Mouse (Mus musculus): ENCODE measurements around the gene Ulk4.

GRCm38 (mm10) chr9:121080834-121081233, 196.2 kb downstream of the Ulk4 start:
- TF ChIP-seq CTCF (IDR thresholded peaks at IDR 0.05; ENCODE audit: borderline replicate concordance, extremely low read depth, insufficient read depth, insufficient read length) (no peak), POLR2A (IDR thresholded peaks at IDR 0.05; ENCODE audit: borderline replicate concordance, extremely low read depth, insufficient read depth, insufficient read length, poor library complexity, severe bottlenecking) (no peak)
